Mouse (Mus musculus): ENCODE measurements around the gene Wnt3a. TPM values are rescaled to one million over a fixed set of nuclear protein-coding genes. Genes with fewer than 3 reads are reported as not detected.

The Wnt3a gene
- polyA plus RNA-seq, 1 experiment: not detected

DNA sequence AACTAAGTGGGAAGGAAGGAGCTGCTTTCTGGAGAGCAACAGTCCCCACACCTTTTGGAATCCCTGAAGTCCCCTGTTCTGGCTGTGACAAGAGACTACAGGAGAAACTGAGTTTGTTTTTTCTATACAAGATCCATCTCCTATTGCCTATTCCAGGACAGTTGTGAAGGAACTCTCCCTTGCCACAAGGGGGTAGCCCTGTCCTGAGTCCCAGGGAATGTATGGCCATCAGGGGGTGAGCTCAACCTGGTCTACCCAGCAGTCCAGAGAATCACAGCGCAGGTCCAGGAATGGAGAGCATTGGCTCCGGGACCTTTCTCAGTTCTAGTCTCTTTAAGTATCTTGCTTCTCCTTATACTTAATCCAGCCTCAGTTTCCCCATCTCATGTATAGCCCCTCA lies 57.8 kb downstream of the Wnt3a start:
- H3K79me3 ChIP-seq (ENCODE audit: low read depth): peaks cover 6% of the 10 kb centered on the region
- H3K36me3 ChIP-seq (ENCODE audit: control insufficient read depth, insufficient read depth): no peaks in the 10 kb centered on the region
- no peak overlapping the region for H3ac ChIP-seq (ENCODE audit: control insufficient read depth, insufficient read length, low read depth)
- TF ChIP-seq USF1 (IDR thresholded peaks at IDR 0.05; ENCODE audit: low read depth) (no peak), MYOD1 (IDR thresholded peaks at IDR 0.05; ENCODE audit: control insufficient read depth, insufficient read length, low read depth) (no peak), FOSL1 (IDR thresholded peaks at IDR 0.05; ENCODE audit: insufficient read depth, low read length, poor library complexity, severe bottlenecking) (no peak), CEBPB (IDR thresholded peaks at IDR 0.05; ENCODE audit: low read depth) (no peak), MYOG (IDR thresholded peaks at IDR 0.05; ENCODE audit: control insufficient read depth, extremely low read depth, insufficient read length) (no peak), CTCF (IDR thresholded peaks at IDR 0.05; ENCODE audit: control insufficient read depth, insufficient read depth, insufficient read length) (no peak), MAX (IDR thresholded peaks at IDR 0.05) (no peak)
- peaks cover 13% of the 10 kb centered on the region for H3K79me2 ChIP-seq (ENCODE audit: control insufficient read depth, insufficient read depth)
- peaks cover 12% of the 10 kb centered on the region for H3K27me3 ChIP-seq (ENCODE audit: control insufficient read depth, insufficient read depth, insufficient read length)
- H3K4me3 ChIP-seq (ENCODE audit: insufficient read depth, poor library complexity, severe bottlenecking): no peak overlapping the region

DNA sequence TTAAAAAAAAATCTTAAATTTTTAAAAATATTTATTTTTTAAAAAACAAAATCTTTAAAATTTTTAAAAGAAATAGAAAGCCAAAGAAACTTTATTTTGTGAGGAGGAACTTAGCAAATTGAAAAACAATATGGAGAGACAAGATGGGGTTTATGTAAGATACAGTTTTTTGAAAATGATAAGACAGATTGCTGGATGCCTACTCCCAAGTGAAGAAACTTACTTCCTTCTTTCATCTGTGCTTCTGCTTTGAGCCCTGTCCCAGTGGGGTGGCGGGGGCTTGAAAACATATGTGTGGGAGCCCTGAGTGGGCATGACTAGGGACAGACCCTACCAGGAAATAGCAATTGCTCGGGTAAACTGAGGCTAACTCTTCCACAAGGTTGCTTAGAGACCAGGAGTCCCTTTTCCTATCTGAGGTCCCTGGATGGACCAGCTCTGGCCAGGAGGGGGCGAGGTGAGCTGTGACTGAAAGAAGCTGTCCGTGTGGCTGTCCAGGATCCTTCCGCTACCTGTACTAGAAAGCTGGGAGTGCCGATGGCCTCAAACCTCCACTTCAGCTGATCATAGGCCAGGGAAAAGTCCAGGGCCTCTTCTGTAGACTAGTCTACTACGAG lies 60.3 kb downstream of the Wnt3a start:
- Histone ChIP-seq H3K36me3 (ENCODE audit: control insufficient read depth, insufficient read depth) (peaks cover 2% of the 10 kb centered on the region), H3ac (ENCODE audit: control insufficient read depth, insufficient read length, low read depth) (no peak overlapping the region), H3K4me3 (ENCODE audit: insufficient read depth, poor library complexity, severe bottlenecking) (no peak overlapping the region), H3K79me3 (ENCODE audit: low read depth) (peaks cover 31% of the 10 kb centered on the region), H3K79me2 (ENCODE audit: control insufficient read depth, insufficient read depth) (peaks cover 39% of the 10 kb centered on the region), H3K27me3 (ENCODE audit: control insufficient read depth, insufficient read depth, insufficient read length) (peaks cover 3% of the 10 kb centered on the region)
- no peak for TF ChIP-seq FOSL1 (IDR thresholded peaks at IDR 0.05; ENCODE audit: insufficient read depth, low read length, poor library complexity, severe bottlenecking)
- no peak for TF ChIP-seq CEBPB (IDR thresholded peaks at IDR 0.05; ENCODE audit: low read depth)
- no peak for TF ChIP-seq USF1 (IDR thresholded peaks at IDR 0.05; ENCODE audit: low read depth)
- TF ChIP-seq MYOD1 (IDR thresholded peaks at IDR 0.05; ENCODE audit: control insufficient read depth, insufficient read length, low read depth): no peak
- TF ChIP-seq MAX (IDR thresholded peaks at IDR 0.05): no peak
- no peak for TF ChIP-seq CTCF (IDR thresholded peaks at IDR 0.05; ENCODE audit: control insufficient read depth, insufficient read depth, insufficient read length)
- TF ChIP-seq MYOG (IDR thresholded peaks at IDR 0.05; ENCODE audit: control insufficient read depth, extremely low read depth, insufficient read length): no peak

DNA sequence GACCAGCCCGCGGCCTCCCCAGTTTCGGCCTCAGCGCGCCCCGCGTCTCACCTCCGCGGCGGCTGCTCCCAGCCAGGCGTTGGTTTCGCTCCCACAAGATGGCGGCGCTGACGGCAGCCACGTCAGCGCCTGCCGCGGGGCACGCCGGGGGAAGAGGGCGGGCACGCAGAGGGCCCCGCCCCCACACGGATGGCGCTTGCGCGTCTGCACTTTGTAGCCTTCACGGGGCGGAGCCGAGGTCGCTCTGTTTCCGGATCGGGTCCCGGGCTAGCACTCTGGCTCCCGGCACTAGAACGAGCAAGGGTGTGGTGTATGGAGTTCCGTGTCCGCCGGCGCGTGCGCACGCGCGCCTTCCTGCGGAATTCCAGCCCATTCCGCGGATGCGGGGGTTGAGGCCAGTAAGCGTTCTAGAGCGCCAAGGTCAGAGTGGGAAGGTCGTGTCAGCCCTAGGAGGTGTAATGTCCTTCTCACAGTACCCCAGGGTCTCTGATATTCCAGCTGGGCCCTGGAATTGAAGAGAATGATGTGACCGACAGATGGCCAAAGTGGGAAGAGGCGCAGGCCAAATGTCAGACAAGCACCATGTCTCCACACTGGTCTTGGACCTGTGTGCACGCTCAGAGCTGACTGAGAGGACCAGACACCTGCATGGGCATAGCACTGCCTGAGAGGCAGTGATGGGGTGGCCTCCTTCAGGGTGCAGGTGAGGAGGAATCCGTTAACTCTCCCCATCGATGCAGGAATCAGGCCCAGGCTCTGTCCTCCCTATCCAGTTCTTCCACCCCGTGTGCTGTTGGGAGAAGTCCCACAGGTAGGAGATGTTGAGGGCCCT lies 62.2 kb downstream of the Wnt3a start, which contains the start of gene Arf1:
Arf1 (minus strand) TSS at position 149 of the 832 bp plus-strand sequence.
- TF ChIP-seq MAX (IDR thresholded peaks at IDR 0.05) (peak; percentile 56), MYOD1 (IDR thresholded peaks at IDR 0.05; ENCODE audit: control insufficient read depth, insufficient read length, low read depth) (no peak)
- Histone ChIP-seq H3K4me3 (ENCODE audit: insufficient read depth, poor library complexity, severe bottlenecking) (peak within 1 kb of the TSS; percentile 100), H3K79me2 (ENCODE audit: control insufficient read depth, insufficient read depth) (peaks cover 58% of the 10 kb centered on the region), H3K27me3 (ENCODE audit: control insufficient read depth, insufficient read depth, insufficient read length) (no peaks in the 10 kb centered on the region), H3K79me3 (ENCODE audit: low read depth) (peaks cover 50% of the 10 kb centered on the region), H3ac (ENCODE audit: control insufficient read depth, insufficient read length, low read depth) (peak within 1 kb of the TSS; percentile 99), H3K36me3 (ENCODE audit: control insufficient read depth, insufficient read depth) (peaks cover 21% of the 10 kb centered on the region)

DNA sequence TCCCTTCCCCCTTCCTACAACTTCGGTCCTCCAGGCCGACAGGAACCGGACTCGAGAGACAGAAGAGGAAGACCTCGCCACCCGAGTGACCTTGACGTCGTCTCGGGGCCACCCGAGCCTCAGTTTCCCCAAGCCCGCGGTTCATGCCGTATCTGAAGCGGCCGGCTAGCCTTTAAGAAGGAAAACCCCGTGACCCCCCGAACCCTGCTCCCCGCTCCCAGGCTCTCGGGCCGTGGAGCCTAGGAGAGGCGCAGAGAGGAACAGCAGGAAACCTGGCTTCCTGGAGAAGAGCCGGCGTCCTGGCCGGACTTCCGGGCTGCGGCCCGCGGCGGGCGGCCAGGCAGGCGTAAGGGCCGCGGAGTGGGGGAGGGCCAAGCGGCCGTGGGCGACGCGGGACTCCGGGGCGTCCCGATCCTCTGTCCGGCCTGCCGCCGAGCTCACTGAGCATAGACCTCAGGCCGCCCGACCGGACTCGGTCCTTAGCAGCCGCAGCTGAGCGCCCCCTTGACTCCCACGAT lies 62.9 kb downstream of the Wnt3a start:
- no peaks in the 10 kb centered on the region for H3K27me3 ChIP-seq (ENCODE audit: control insufficient read depth, insufficient read depth, insufficient read length)

DNA sequence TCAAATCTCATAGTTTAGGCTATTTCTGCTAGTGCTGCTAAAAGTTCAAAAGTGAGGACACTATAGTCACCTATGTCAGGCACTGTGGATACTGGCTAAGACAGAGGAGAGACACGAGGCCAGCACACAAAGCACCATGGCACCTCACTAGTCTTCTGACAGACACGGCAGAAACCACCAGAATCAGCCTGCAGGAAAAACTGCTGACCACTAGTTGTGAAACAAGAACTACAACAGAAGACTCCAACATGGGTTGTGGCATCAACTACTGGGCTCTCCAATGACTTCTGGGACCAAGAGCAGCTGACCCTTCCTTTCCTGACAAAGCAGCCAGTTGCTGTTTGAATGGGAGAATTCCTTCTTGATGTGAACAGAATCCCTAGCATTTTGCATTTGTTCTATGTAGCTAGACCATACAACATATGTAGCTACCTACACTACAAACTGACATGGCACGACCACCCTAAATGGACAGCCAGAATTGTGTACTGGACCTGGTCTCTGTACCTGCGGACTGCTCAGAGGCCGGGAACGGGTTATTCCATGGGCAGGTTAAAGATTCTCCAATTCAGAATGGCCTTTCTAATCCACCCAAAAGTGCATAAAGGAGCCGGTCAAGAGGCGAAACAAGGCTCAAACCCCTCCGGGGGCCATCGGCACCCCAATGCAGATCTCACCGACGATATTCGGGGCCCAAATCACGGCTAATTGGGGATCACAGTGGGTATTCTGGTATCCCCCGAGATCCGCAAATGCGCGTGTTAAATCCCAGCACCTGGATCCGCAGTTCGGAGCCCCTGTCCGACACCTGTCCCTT lies 63.6 kb downstream of the Wnt3a start:
- no peak for TF ChIP-seq CEBPB (IDR thresholded peaks at IDR 0.05; ENCODE audit: low read depth)
- TF ChIP-seq FOSL1 (IDR thresholded peaks at IDR 0.05; ENCODE audit: insufficient read depth, low read length, poor library complexity, severe bottlenecking): no peak
- TF ChIP-seq CTCF (IDR thresholded peaks at IDR 0.05; ENCODE audit: control insufficient read depth, insufficient read depth, insufficient read length): no peak
- TF ChIP-seq USF1 (IDR thresholded peaks at IDR 0.05; ENCODE audit: low read depth): no peak

More for the DNA sequence above, 62.9 kb downstream of the Wnt3a start:
- peaks cover 65% of the 10 kb centered on the region for H3K79me2 ChIP-seq (ENCODE audit: control insufficient read depth, insufficient read depth)
- peak overlapping the region; percentile 99 for H3ac ChIP-seq (ENCODE audit: control insufficient read depth, insufficient read length, low read depth)
- H3K79me3 ChIP-seq (ENCODE audit: low read depth): peaks cover 57% of the 10 kb centered on the region
- TF ChIP-seq CTCF (IDR thresholded peaks at IDR 0.05; ENCODE audit: control insufficient read depth, insufficient read depth, insufficient read length) (no peak), MAX (IDR thresholded peaks at IDR 0.05) (no peak), FOSL1 (IDR thresholded peaks at IDR 0.05; ENCODE audit: insufficient read depth, low read length, poor library complexity, severe bottlenecking) (no peak), MYOD1 (IDR thresholded peaks at IDR 0.05; ENCODE audit: control insufficient read depth, insufficient read length, low read depth) (no peak), USF1 (IDR thresholded peaks at IDR 0.05; ENCODE audit: low read depth) (no peak), MYOG (IDR thresholded peaks at IDR 0.05; ENCODE audit: control insufficient read depth, extremely low read depth, insufficient read length) (no peak), CEBPB (IDR thresholded peaks at IDR 0.05; ENCODE audit: low read depth) (no peak)
- H3K4me3 ChIP-seq (ENCODE audit: insufficient read depth, poor library complexity, severe bottlenecking): peak overlapping the region; percentile 100
- peaks cover 28% of the 10 kb centered on the region for H3K36me3 ChIP-seq (ENCODE audit: control insufficient read depth, insufficient read depth)

More for the DNA sequence above, 63.6 kb downstream of the Wnt3a start:
- Histone ChIP-seq H3ac (ENCODE audit: control insufficient read depth, insufficient read length, low read depth) (peak overlapping the region; percentile 99), H3K79me3 (ENCODE audit: low read depth) (peaks cover 64% of the 10 kb centered on the region), H3K36me3 (ENCODE audit: control insufficient read depth, insufficient read depth) (peaks cover 35% of the 10 kb centered on the region), H3K79me2 (ENCODE audit: control insufficient read depth, insufficient read depth) (peaks cover 71% of the 10 kb centered on the region), H3K27me3 (ENCODE audit: control insufficient read depth, insufficient read depth, insufficient read length) (no peaks in the 10 kb centered on the region), H3K4me3 (ENCODE audit: insufficient read depth, poor library complexity, severe bottlenecking) (peak overlapping the region; percentile 100)

All from C2C12 (cell line).